Mouse (Mus musculus): Measurements from ENCODE around the gene Cox7a2. TPM values are rescaled to one million over a fixed set of nuclear protein-coding genes. Genes with fewer than 3 reads are reported as not detected.
A peak's percentile ranks its signal among the peaks of the same experiment; 100 is the strongest.

Gene Cox7a2
- total RNA-seq, 2 experiments from 2014 or later = 321 to 335 TPM

- DNase-seq (ENCODE audit: low spot score in 2 of 2) = no peak
Measured at GRCm38 (mm10) chr9:79745036-79745435, 14.6 kb downstream of the Cox7a2 start.

DNA sequence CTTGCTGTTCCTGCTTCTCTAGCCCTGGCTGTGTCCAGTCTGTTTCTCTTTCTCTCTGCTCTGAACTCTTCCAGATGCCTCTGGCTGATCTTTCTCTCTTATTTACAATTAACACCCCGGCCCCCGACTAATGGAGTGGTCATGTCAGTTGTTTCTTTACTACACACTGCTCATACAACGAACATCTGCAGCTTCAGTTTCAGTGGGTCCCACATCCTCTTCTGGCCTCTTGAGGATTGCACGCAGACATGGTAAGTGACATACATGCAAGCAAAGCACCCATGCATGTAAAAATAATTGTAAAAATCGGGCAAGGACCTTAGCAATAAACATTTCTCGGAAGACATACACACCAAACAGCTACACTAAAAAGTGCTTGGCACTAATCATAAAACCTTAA is 24.1 kb downstream of the Cox7a2 start:
- no peak for DNase-seq (ENCODE audit: low spot score in 2 of 2)

DNA sequence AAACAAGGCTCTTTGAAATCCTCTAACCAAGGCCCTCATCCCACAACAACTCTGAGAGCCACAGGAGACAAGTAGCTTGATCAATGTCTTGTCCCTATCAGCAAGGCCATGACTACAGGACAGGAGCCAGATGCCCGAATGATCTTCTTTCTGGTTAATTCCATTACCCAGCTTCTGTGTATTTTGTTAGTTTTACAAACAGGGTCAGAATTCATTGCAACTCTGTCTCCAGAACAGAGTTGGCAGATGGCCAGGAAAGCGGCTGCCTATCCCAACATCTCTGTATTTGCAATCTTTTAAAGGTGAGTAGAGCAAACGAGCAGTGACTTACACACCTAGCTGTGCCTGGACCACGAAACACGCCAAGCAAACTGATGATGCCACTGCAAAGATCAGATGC is 29.4 kb downstream of the Cox7a2 start:
- DNase-seq (ENCODE audit: low spot score in 2 of 2) = no peak

GRCm38 (mm10) chr9:79723090-79723489 is 36.6 kb downstream of the Cox7a2 start:
- peak in 1 of 2 experiments; percentile 73 for DNase-seq (ENCODE audit: low spot score in 2 of 2)

DNA sequence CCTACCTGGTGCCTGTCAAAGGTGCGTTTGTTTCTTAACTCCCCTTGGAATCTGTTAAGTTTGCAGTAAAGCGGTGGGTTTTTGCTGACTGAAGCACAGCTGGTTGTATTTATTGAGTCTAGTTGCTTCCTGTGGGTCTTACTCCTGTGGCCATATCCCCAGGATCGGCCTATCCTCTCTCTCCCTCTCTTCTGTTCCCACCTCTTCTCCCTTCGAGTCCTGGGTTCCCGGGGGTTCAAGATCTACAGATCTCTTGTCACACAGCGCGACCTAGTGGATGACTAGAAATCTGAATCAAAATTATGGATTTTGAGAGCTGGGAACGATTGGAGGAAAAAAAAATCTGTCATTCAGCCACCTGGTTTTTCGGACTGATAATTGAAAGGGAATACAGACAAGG is 38.6 kb downstream of the Cox7a2 start:
- peak in 1 of 2 experiments; percentile 71 for DNase-seq (ENCODE audit: low spot score in 2 of 2)

GRCm38 (mm10) chr9:79720143-79720542 is 39.5 kb downstream of the Cox7a2 start:
- no peak for DNase-seq (ENCODE audit: low spot score in 2 of 2)

- DNase-seq (ENCODE audit: low spot score in 2 of 2) = no peak
Measured at GRCm38 (mm10) chr9:79719451-79719850, 40.2 kb downstream of the Cox7a2 start.

DNA sequence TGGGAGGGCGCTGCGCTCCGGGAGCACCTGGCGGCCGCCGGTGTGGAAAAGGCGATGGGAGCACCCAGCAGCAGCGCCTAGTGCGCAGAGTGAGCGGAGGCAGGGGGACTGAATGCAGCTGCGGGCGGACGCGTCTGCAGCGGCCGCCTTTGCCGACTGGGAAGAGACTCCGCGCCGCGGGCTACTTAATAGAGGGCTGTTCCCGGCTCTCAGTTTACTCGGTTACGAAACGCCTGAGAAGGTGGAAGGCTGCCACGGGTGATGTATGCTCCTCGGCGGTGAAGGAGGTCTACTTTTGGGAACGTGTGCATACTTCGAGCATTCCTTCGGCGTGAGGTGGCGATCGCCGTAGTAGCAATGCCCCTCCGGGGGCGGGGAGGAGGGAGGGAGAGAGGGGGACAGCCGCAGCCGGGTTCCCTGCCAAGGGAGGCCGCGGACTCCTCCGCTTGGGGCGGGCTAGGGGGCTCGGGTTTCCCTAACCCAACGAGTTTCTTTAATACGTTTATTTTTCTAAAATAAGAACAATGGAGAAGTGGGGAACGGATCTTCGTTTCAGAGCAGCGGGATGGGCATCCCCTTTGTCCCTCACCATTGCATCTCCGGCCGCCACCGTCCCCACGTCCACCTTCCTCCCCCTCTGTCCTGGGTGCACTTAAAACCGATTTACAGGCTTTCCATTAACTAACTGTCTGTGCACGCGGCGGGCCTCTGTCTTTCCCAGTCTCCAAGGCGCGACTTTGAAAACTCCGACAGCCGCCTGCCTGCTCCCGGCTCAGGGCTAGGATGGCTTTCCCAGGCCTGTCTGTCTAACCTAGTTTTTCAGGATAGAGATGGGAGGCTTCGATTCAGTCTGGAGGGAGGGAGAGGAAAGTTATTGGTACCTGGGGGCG is 41.0 kb downstream of the Cox7a2 start, which contains the start of gene Col12a1:
Col12a1 (minus strand) TSS at position 351 of the 890 bp plus-strand sequence.
- DNase-seq (ENCODE audit: low spot score in 2 of 2) = peak in 1 of 2 experiments; percentile 17

- no peak for DNase-seq (ENCODE audit: low spot score in 2 of 2)
Measured at GRCm38 (mm10) chr9:79717836-79718475, 41.7 kb downstream of the Cox7a2 start.

DNA sequence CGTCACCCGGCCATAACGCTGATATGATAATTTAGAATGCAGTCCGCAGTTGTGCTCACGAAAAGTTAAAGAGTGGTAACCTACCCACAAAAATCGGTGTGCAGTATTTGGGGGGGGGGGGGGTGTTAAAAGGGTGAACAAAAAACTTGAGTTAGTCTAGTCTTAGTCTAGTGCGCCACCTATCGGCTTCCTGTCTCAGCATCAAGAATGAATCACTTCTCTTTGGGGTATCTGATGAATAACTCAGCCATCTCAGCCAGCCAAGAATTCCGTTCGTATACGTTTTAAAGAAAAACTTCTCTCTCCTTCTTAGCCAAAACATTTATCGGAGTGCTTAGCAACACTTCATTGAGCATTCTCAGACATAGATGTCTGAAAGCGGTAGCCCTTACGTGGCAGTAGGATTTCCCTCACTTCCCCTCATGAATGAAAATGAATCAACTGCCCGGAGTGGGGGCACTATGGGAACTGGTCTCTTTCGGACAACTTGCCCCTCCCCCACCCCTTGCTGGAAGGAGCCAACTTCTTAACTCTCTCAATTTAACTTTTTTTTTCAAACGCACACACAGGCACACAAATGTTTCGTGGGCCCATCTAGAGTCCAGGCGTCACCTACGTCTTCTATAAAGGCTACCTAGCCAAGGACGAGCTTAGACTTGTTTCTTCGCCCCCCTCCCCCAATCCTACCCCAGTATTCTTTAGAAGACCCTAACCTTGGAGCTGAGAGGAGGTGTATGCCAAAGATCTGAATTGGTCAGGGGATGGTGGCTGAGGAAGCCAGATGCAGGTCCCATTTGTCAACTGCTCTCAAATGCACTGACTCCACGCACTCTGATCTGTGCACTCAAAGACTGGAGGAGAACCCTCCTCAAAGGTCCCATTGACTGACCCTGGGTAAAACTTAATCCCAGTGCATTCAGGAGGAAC is 42.5 kb downstream of the Cox7a2 start:
- peak in 1 of 2 experiments; percentile 83 for DNase-seq (ENCODE audit: low spot score in 2 of 2)

- no peak for DNase-seq (ENCODE audit: low spot score in 2 of 2)
Measured at GRCm38 (mm10) chr9:79716496-79716895, 43.2 kb downstream of the Cox7a2 start.

DNA sequence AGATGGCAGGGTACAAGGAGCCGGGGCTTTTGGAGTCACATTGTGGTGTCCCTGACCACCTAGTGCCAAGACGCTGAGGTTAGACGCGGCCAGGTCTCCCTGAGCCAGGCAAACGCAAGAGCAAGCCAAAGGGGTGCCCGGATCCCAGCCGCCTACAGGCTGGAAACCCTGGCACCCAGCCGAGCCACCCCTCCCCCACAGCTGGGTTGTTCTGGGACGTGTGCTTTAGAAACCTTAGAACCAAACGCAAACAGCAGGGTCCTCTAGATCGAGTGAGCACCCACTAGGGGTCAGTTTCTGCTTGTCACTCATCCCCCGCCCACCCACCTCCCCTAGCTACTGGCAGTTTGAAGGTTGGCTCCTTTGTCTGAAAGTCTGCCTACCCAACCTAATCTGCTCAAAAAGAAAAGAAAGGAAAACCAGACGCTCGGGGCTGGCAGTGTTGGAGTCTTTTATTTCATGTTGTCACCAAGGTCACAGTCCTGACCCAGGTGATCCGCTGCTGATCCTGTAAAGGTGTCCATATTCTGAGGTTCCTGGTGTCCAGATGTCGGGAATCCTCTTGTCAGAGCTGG is 45.1 kb downstream of the Cox7a2 start:
- DNase-seq (ENCODE audit: low spot score in 2 of 2) = peak in 1 of 2 experiments; percentile 20

Other genes starting within 250 kb of the Cox7a2 start
- gene Col12a1, start 41.0 kb downstream of the Cox7a2 start, total RNA-seq (2021) = 1 to 10 TPM; 5.2 to 6.0 TPM
- 100 to 1,000 TPM; 242 to 243 TPM for gene Tmem30a, start 33.6 kb upstream of the Cox7a2 start, total RNA-seq (2021)